Mouse (Mus musculus): ENCODE results near the gene Atp8b2. TPM values are rescaled to one million over a fixed set of nuclear protein-coding genes. Genes with fewer than 3 reads are reported as not detected.

The Atp8b2 gene
- polyA plus RNA-seq, 1 experiment from 2014 or later: 14.4 TPM

GRCm38 (mm10) chr3:89976859-89977258, 13.6 kb upstream of the Atp8b2 start:
- Histone ChIP-seq H3K27me3 (no peaks in the 10 kb centered on the region), H3K4me1 (no peaks in the 10 kb centered on the region), H3K9me3 (no peaks in the 10 kb centered on the region), H3K27ac (replicated peaks) (no peak overlapping the region), H3K4me3 (no peak overlapping the region), H3K9ac (replicated peaks) (no peak overlapping the region), H3K36me3 (no peaks in the 10 kb centered on the region), H3K4me2 (replicated peaks) (no peak overlapping the region)
- no peak for ATAC-seq (replicated peaks)

- WGBS: 72% methylated on average over 7 of the region's 7 CpGs
Measured at GRCm38 (mm10) chr3:89968509-89968908, 5.2 kb upstream of the Atp8b2 start.

GRCm38 (mm10) chr3:89966946-89967345, 3.6 kb upstream of the Atp8b2 start:
- no peak overlapping the region for H3K4me2 ChIP-seq (replicated peaks)
- no peaks in the 10 kb centered on the region for H3K9me3 ChIP-seq
- no peak for ATAC-seq (replicated peaks)
- H3K36me3 ChIP-seq: no peaks in the 10 kb centered on the region
- peaks cover 18% of the 10 kb centered on the region for H3K4me1 ChIP-seq
- H3K27me3 ChIP-seq: no peaks in the 10 kb centered on the region
- H3K4me3 ChIP-seq: no peak overlapping the region
- no peak overlapping the region for H3K27ac ChIP-seq (replicated peaks)
- H3K9ac ChIP-seq (replicated peaks): no peak overlapping the region
- 71% methylated on average over 4 of the region's 4 CpGs for WGBS

More at GRCm38 (mm10) chr3:89968509-89968908, 5.2 kb upstream of the Atp8b2 start:
- H3K9me3 ChIP-seq: no peaks in the 10 kb centered on the region
- H3K9ac ChIP-seq (replicated peaks): no peak overlapping the region
- H3K27ac ChIP-seq (replicated peaks): no peak overlapping the region
- no peak overlapping the region for H3K4me2 ChIP-seq (replicated peaks)
- ATAC-seq (replicated peaks): no peak
- peaks cover 12% of the 10 kb centered on the region for H3K4me1 ChIP-seq
- no peaks in the 10 kb centered on the region for H3K36me3 ChIP-seq
- H3K4me3 ChIP-seq: no peak overlapping the region
- H3K27me3 ChIP-seq: no peaks in the 10 kb centered on the region

- H3K4me1 ChIP-seq: peaks cover 28% of the 10 kb centered on the region
- H3K36me3 ChIP-seq: no peaks in the 10 kb centered on the region
- no peak overlapping the region for H3K4me3 ChIP-seq
- no peak overlapping the region for H3K4me2 ChIP-seq (replicated peaks)
- H3K27me3 ChIP-seq: no peaks in the 10 kb centered on the region
- no peak for ATAC-seq (replicated peaks)
- H3K27ac ChIP-seq (replicated peaks): no peak overlapping the region
- no peak overlapping the region for H3K9ac ChIP-seq (replicated peaks)
- 91% methylated on average over 5 of the region's 5 CpGs for WGBS
- H3K9me3 ChIP-seq: no peaks in the 10 kb centered on the region
Measured at GRCm38 (mm10) chr3:89965972-89966371, 2.7 kb upstream of the Atp8b2 start.

- H3K9me3 ChIP-seq: no peaks in the 10 kb centered on the region
- H3K27ac ChIP-seq (replicated peaks): no peak overlapping the region
- H3K4me3 ChIP-seq: no peak overlapping the region
- no peak overlapping the region for H3K9ac ChIP-seq (replicated peaks)
- 95% methylated on average over 8 of the region's 8 CpGs for WGBS
- H3K36me3 ChIP-seq: no peaks in the 10 kb centered on the region
- no peak for ATAC-seq (replicated peaks)
- H3K4me2 ChIP-seq (replicated peaks): no peak overlapping the region
- no peaks in the 10 kb centered on the region for H3K27me3 ChIP-seq
- peaks cover 31% of the 10 kb centered on the region for H3K4me1 ChIP-seq
Measured at GRCm38 (mm10) chr3:89965557-89965956, 2.2 kb upstream of the Atp8b2 start.

- WGBS: 30% methylated on average over 22 of the region's 22 CpGs
Measured at GRCm38 (mm10) chr3:89963926-89964739, 825 bp upstream of the Atp8b2 start.

GRCm38 (mm10) chr3:89962751-89963220, 522 bp downstream of the Atp8b2 start:
- Histone ChIP-seq H3K9ac (replicated peaks) (peak overlapping the region; percentile 80), H3K4me3 (peak overlapping the region; percentile 65), H3K27ac (replicated peaks) (peak overlapping the region; percentile 95), H3K27me3 (no peaks in the 10 kb centered on the region), H3K36me3 (peaks cover 9% of the 10 kb centered on the region), H3K4me2 (replicated peaks) (peak overlapping the region; percentile 83), H3K9me3 (no peaks in the 10 kb centered on the region), H3K4me1 (peaks cover 51% of the 10 kb centered on the region)
- WGBS: under 1% methylated on average over 29 of the region's 30 CpGs
- peak; percentile 27 for ATAC-seq (replicated peaks)

More at GRCm38 (mm10) chr3:89963926-89964739, 825 bp upstream of the Atp8b2 start:
- Histone ChIP-seq H3K4me3 (peak overlapping the region; percentile 65), H3K36me3 (no peaks in the 10 kb centered on the region), H3K4me2 (replicated peaks) (peak overlapping the region; percentile 83), H3K4me1 (peaks cover 44% of the 10 kb centered on the region), H3K27me3 (no peaks in the 10 kb centered on the region), H3K27ac (replicated peaks) (peak overlapping the region; percentile 95), H3K9me3 (no peaks in the 10 kb centered on the region), H3K9ac (replicated peaks) (peak overlapping the region; percentile 80)
- ATAC-seq (replicated peaks): no peak

- Histone ChIP-seq H3K4me1 (peaks cover 51% of the 10 kb centered on the region), H3K27me3 (no peaks in the 10 kb centered on the region), H3K36me3 (peaks cover 15% of the 10 kb centered on the region), H3K4me2 (replicated peaks) (peak overlapping the region; percentile 83), H3K9me3 (no peaks in the 10 kb centered on the region), H3K4me3 (peak overlapping the region; percentile 65), H3K9ac (replicated peaks) (peak overlapping the region; percentile 80), H3K27ac (replicated peaks) (peak overlapping the region; percentile 95)
- ATAC-seq (replicated peaks): no peak
- 3% methylated on average over 14 of the region's 14 CpGs for WGBS
Measured at GRCm38 (mm10) chr3:89962059-89962750, 1.1 kb downstream of the Atp8b2 start.

GRCm38 (mm10) chr3:89961436-89961835, 1.9 kb downstream of the Atp8b2 start:
- peak overlapping the region; percentile 83 for H3K4me2 ChIP-seq (replicated peaks)
- peak overlapping the region; percentile 65 for H3K4me3 ChIP-seq
- ATAC-seq (replicated peaks): no peak
- H3K27me3 ChIP-seq: no peaks in the 10 kb centered on the region
- peaks cover 22% of the 10 kb centered on the region for H3K36me3 ChIP-seq
- H3K9ac ChIP-seq (replicated peaks): peak overlapping the region; percentile 80; the same call in 1 of the 2 replicates
- H3K4me1 ChIP-seq: peaks cover 51% of the 10 kb centered on the region
- no peak overlapping the region for H3K27ac ChIP-seq (replicated peaks)
- 57% methylated on average over 4 of the region's 4 CpGs for WGBS
- no peaks in the 10 kb centered on the region for H3K9me3 ChIP-seq

GRCm38 (mm10) chr3:89960469-89960868, 2.8 kb downstream of the Atp8b2 start:
- Histone ChIP-seq H3K4me2 (replicated peaks) (peak overlapping the region; percentile 83), H3K4me1 (peaks cover 51% of the 10 kb centered on the region), H3K27ac (replicated peaks) (peak overlapping the region; percentile 47)

GRCm38 (mm10) chr3:89959435-89959834, 3.9 kb downstream of the Atp8b2 start:
- Histone ChIP-seq H3K27me3 (no peaks in the 10 kb centered on the region), H3K27ac (replicated peaks) (no peak overlapping the region), H3K4me3 (peak overlapping the region; percentile 65), H3K4me1 (peaks cover 47% of the 10 kb centered on the region), H3K9ac (replicated peaks) (no peak overlapping the region), H3K4me2 (replicated peaks) (peak overlapping the region; percentile 83), H3K9me3 (no peaks in the 10 kb centered on the region), H3K36me3 (peaks cover 36% of the 10 kb centered on the region)
- ATAC-seq (replicated peaks): no peak
- 55% methylated on average over 4 of the region's 4 CpGs for WGBS

More at GRCm38 (mm10) chr3:89960469-89960868, 2.8 kb downstream of the Atp8b2 start:
- Histone ChIP-seq H3K9ac (replicated peaks) (peak overlapping the region; percentile 65), H3K36me3 (peaks cover 31% of the 10 kb centered on the region), H3K27me3 (no peaks in the 10 kb centered on the region), H3K4me3 (peak overlapping the region; percentile 65), H3K9me3 (no peaks in the 10 kb centered on the region)
- under 1% methylated on average over 29 of the region's 30 CpGs for WGBS
- peak; percentile 90 for ATAC-seq (replicated peaks)

GRCm38 (mm10) chr3:89957880-89958279, 5.4 kb downstream of the Atp8b2 start:
- peaks cover 46% of the 10 kb centered on the region for H3K36me3 ChIP-seq
- ATAC-seq (replicated peaks): no peak
- WGBS: 93% methylated on average over 9 of the region's 9 CpGs

More at GRCm38 (mm10) chr3:89957880-89958279, 5.4 kb downstream of the Atp8b2 start:
- Histone ChIP-seq H3K4me3 (no peak overlapping the region), H3K4me2 (replicated peaks) (no peak overlapping the region), H3K27me3 (no peaks in the 10 kb centered on the region), H3K9me3 (no peaks in the 10 kb centered on the region), H3K9ac (replicated peaks) (no peak overlapping the region), H3K27ac (replicated peaks) (no peak overlapping the region), H3K4me1 (peaks cover 38% of the 10 kb centered on the region)

Data from forebrain, embryonic 15.5 days (tissue).